Mouse (Mus musculus) limb, embryonic 15.5 days (tissue): ENCODE data around the gene Slc38a10. TPM values are rescaled to one million over a fixed set of nuclear protein-coding genes. Genes with fewer than 3 reads are reported as not detected.

Experiments
- ATAC-seq: fragments of 200-750 bp; cut with Nextera tagmentation; 2 replicates; pipeline ENCODE4 v1.8.0; 2017; ENCODE audit warnings: low read depth, moderate TSS enrichment; ENCODE audit not compliant: insufficient number of reproducible peaks, low FRiP score, low TSS enrichment
- H3K27ac ChIP-seq: fragments of 300-500 bp; sonication (generic); 2 replicates; pipeline ENCODE4 v1.5.1; 2015; ENCODE audit warnings: moderate library complexity, mild to moderate bottlenecking, inconsistent platforms
- H3K27me3 ChIP-seq: fragments of 300-500 bp; sonication (generic); 2 replicates; pipeline ENCODE4 v1.6.1; 2015; ENCODE audit warnings: inconsistent platforms
- H3K36me3 ChIP-seq: fragments of 300-500 bp; sonication (generic); 2 replicates; pipeline ENCODE4 v1.6.1; 2015; ENCODE audit warnings: inconsistent platforms
- H3K4me1 ChIP-seq: fragments of 300-500 bp; sonication (generic); 2 replicates; pipeline ENCODE4 v1.6.1; 2015; ENCODE audit warnings: inconsistent platforms
- H3K4me2 ChIP-seq: fragments of 300-500 bp; sonication (generic); 2 replicates; pipeline ENCODE4 v1.6.1; 2015; ENCODE audit warnings: mild to moderate bottlenecking, inconsistent platforms
- H3K4me3 ChIP-seq: fragments of 300-500 bp; sonication (generic); 2 replicates; pipeline ENCODE4 v1.5.1; 2015; ENCODE audit warnings: mild to moderate bottlenecking, inconsistent platforms
- H3K9ac ChIP-seq: fragments of 300-500 bp; sonication (generic); 2 replicates; pipeline ENCODE4 v1.6.1; 2015; ENCODE audit warnings: inconsistent platforms
- H3K9me3 ChIP-seq: fragments of 300-500 bp; sonication (generic); 2 replicates; pipeline ENCODE4 v1.6.1; 2016; ENCODE audit warnings: inconsistent platforms
- WGBS: fragments of 180-500 bp; shearing (Covaris S2); methylation state at CpG from one replicate; pipeline ENCODE4 v1.1.7; 2015; 5-methylcytosine and 5-hydroxymethylcytosine counted together
- polyA plus RNA-seq: library from polyadenylated mRNA; unstranded; fragments of >200 nt; fragmentation: Nextera tagmentation; extraction: Ambion mirVana; gene quantifications from 2 replicates; pipeline ENCODE4 v1.2.1, GENCODE M21; 2015

Slc38a10 gene
- polyA plus RNA-seq, 1 experiment from 2014 or later = 101 TPM

DNA sequence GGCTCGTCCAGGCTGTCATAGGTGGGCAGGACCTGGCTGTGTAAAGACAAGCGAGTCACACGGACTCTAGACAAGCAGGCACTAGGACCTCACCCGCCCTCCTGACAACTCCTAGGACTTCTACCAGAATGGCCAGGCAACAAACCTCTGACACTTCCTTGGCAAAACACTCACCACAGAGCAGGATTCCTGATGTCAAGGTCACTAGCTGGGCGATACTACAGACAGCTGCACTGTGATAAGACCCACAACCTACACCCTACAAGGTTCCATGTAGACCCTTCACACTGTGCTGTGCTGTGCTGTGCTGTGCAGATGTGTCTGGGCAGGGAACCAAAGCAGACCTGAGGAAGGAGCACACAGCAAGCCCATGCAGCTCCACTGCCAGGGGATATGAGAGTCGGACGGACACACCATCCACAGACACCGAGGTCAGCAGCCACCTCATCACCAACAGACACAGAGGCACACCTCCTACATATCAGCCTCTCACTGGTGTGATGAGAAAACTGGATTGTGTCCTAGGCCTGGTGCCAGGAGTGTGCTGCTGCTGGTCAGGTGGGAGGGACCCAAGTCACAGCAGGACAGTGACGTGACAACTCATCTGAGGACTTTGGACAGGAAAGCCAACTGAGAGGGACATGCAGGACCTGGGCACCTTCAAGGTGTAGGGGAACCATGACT is 16.2 kb downstream of the Slc38a10 start:
- H3K27me3 ChIP-seq = no peaks in the 10 kb centered on the region
- no peaks in the 10 kb centered on the region for H3K9me3 ChIP-seq
- WGBS = 90% methylated on average over 9 of the region's 9 CpGs
- H3K27ac ChIP-seq = no peak overlapping the region
- H3K4me3 ChIP-seq = no peak overlapping the region
- peaks cover 14% of the 10 kb centered on the region; the same call in 1 of the 2 replicates for H3K4me1 ChIP-seq
- no peak overlapping the region for H3K9ac ChIP-seq
- ATAC-seq = no peak
- H3K36me3 ChIP-seq = peaks cover 65% of the 10 kb centered on the region
- no peak overlapping the region for H3K4me2 ChIP-seq

GRCm38 (mm10) chr11:120134148-120134547 is 17.0 kb downstream of the Slc38a10 start:
- Histone ChIP-seq H3K9me3 (no peaks in the 10 kb centered on the region), H3K36me3 (peaks cover 71% of the 10 kb centered on the region), H3K4me3 (no peak overlapping the region), H3K27ac (no peak overlapping the region), H3K4me2 (no peak overlapping the region), H3K27me3 (no peaks in the 10 kb centered on the region), H3K9ac (no peak overlapping the region), H3K4me1 (peaks cover 14% of the 10 kb centered on the region; the same call in 1 of the 2 replicates)
- 94% methylated on average over 5 of the region's 5 CpGs for WGBS
- no peak for ATAC-seq

DNA sequence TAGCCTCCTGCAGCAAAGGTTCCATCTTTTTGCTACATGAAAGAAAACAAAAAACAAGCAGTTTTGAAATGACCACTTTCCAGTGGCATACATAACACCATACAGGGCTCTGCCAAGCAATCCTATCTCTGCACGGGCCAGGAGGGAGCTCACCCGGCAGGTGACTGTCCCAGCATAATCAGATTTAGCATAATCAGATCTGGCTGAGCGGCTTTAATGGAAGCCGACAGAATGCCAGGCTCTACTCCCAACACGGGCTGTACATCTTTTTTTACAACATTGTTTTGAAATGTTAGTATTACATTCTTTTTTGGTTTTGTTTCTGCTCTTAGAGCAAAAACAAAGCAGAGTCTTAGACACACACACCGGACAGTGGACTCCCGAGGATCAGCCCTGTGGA is 21.9 kb downstream of the Slc38a10 start:
- H3K9ac ChIP-seq = no peak overlapping the region
- no peak overlapping the region for H3K4me2 ChIP-seq
- ATAC-seq = no peak
- H3K9me3 ChIP-seq = no peaks in the 10 kb centered on the region
- 90% methylated on average over 7 of the region's 7 CpGs for WGBS
- H3K27me3 ChIP-seq = no peaks in the 10 kb centered on the region
- H3K27ac ChIP-seq = no peak overlapping the region
- no peaks in the 10 kb centered on the region for H3K4me1 ChIP-seq
- peaks cover 73% of the 10 kb centered on the region for H3K36me3 ChIP-seq
- no peak overlapping the region for H3K4me3 ChIP-seq

GRCm38 (mm10) chr11:120126845-120127244 is 24.3 kb downstream of the Slc38a10 start:
- Histone ChIP-seq H3K4me2 (no peak overlapping the region), H3K9me3 (no peaks in the 10 kb centered on the region), H3K4me3 (no peak overlapping the region), H3K4me1 (no peaks in the 10 kb centered on the region), H3K27me3 (no peaks in the 10 kb centered on the region), H3K9ac (no peak overlapping the region), H3K36me3 (peaks cover 71% of the 10 kb centered on the region), H3K27ac (no peak overlapping the region)
- 94% methylated on average over 2 of the region's 2 CpGs for WGBS
- no peak for ATAC-seq

DNA sequence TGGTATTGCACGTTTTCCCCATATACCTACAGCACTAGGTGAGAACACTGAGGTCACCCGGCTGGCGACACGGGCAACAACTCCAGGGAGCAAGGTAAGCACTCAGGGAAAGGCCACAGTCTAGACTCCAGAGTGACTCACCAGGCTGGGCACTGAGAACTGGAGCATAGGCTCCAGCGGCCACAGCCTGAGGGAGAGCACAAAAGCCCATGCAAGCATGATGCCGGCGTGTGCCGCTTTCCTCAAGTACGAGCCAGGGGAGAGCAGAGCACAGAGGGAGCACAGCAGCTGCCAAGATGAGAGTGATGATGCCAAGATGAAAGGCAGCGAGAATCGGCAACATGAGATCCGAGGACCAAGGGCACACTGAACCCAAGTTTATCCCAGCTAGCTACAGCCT is 29.0 kb downstream of the Slc38a10 start:
- no peak overlapping the region for H3K4me3 ChIP-seq
- peaks cover 13% of the 10 kb centered on the region; the same call in 1 of the 2 replicates for H3K4me1 ChIP-seq
- ATAC-seq = no peak
- H3K9ac ChIP-seq = no peak overlapping the region
- H3K4me2 ChIP-seq = no peak overlapping the region
- H3K27me3 ChIP-seq = no peaks in the 10 kb centered on the region
- WGBS = 79% methylated on average over 12 of the region's 12 CpGs
- H3K9me3 ChIP-seq = no peaks in the 10 kb centered on the region
- peaks cover 48% of the 10 kb centered on the region for H3K36me3 ChIP-seq
- no peak overlapping the region for H3K27ac ChIP-seq

GRCm38 (mm10) chr11:120120642-120121420 is 30.3 kb downstream of the Slc38a10 start:
- Histone ChIP-seq H3K9ac (no peak overlapping the region), H3K27me3 (no peaks in the 10 kb centered on the region), H3K4me2 (no peak overlapping the region), H3K4me1 (peaks cover 13% of the 10 kb centered on the region; the same call in 1 of the 2 replicates), H3K36me3 (peaks cover 56% of the 10 kb centered on the region), H3K9me3 (no peaks in the 10 kb centered on the region), H3K27ac (no peak overlapping the region), H3K4me3 (no peak overlapping the region)
- no peak for ATAC-seq
- 79% methylated on average over 17 of the region's 17 CpGs for WGBS

DNA sequence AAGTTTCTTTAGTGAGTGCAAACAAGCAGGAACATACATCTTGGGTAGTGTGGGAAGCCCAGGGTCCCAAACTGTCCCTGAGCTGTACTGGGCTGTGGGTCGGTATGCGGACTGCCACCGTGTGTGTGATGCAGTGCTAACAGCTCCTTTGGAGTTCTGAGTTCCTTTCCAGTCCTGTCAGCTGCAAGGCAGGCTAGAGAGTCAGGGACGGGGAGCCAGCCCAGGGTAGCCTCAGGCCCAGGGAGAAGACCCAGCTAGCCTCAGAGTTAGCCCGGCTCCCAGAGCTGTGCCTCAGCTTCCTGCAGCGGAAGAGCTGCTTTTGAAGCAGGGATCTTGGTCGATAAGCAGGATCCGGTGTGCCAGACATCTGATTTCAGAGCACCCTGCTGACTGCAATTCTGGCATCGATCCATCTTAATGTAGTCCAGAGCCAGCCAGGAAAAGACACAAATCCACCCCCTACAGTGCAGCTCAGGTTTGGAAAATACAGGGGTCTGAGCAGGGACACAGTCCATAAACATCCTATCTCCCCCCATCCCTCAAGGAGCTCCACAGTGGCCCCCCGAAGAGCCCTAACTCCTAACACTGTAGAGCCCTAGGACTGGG is 31.1 kb downstream of the Slc38a10 start:
- Histone ChIP-seq H3K27me3 (no peaks in the 10 kb centered on the region), H3K4me3 (no peak overlapping the region), H3K4me2 (no peak overlapping the region), H3K36me3 (peaks cover 63% of the 10 kb centered on the region), H3K27ac (no peak overlapping the region), H3K9ac (no peak overlapping the region), H3K4me1 (peaks cover 16% of the 10 kb centered on the region), H3K9me3 (no peaks in the 10 kb centered on the region)
- no peak for ATAC-seq
- 58% methylated on average over 10 of the region's 10 CpGs for WGBS

- H3K27me3 ChIP-seq = no peaks in the 10 kb centered on the region
- H3K27ac ChIP-seq = no peak overlapping the region
- no peaks in the 10 kb centered on the region for H3K9me3 ChIP-seq
- no peak for ATAC-seq
- peaks cover 22% of the 10 kb centered on the region for H3K4me1 ChIP-seq
- no peak overlapping the region for H3K4me2 ChIP-seq
- 92% methylated on average over 7 of the region's 7 CpGs for WGBS
- H3K9ac ChIP-seq = no peak overlapping the region
- H3K4me3 ChIP-seq = no peak overlapping the region
- peaks cover 68% of the 10 kb centered on the region for H3K36me3 ChIP-seq
Observed at GRCm38 (mm10) chr11:120119108-120119507, 32.0 kb downstream of the Slc38a10 start.

- H3K36me3 ChIP-seq = peaks cover 58% of the 10 kb centered on the region
- no peak overlapping the region for H3K9ac ChIP-seq
- H3K9me3 ChIP-seq = no peaks in the 10 kb centered on the region
- H3K4me2 ChIP-seq = no peak overlapping the region
- 89% methylated on average over 2 of the region's 2 CpGs for WGBS
- no peak for ATAC-seq
- H3K27ac ChIP-seq = no peak overlapping the region
- peaks cover 22% of the 10 kb centered on the region for H3K4me1 ChIP-seq
- no peak overlapping the region for H3K4me3 ChIP-seq
- H3K27me3 ChIP-seq = no peaks in the 10 kb centered on the region
Observed at GRCm38 (mm10) chr11:120117626-120118025, 33.5 kb downstream of the Slc38a10 start.

GRCm38 (mm10) chr11:120114488-120115215 is 36.5 kb downstream of the Slc38a10 start:
- Histone ChIP-seq H3K9me3 (no peaks in the 10 kb centered on the region), H3K9ac (no peak overlapping the region), H3K4me2 (no peak overlapping the region), H3K36me3 (peaks cover 64% of the 10 kb centered on the region), H3K27ac (no peak overlapping the region), H3K27me3 (no peaks in the 10 kb centered on the region), H3K4me1 (peaks cover 18% of the 10 kb centered on the region), H3K4me3 (no peak overlapping the region)
- no peak for ATAC-seq
- WGBS = 60% methylated on average over 21 of the region's 21 CpGs

DNA sequence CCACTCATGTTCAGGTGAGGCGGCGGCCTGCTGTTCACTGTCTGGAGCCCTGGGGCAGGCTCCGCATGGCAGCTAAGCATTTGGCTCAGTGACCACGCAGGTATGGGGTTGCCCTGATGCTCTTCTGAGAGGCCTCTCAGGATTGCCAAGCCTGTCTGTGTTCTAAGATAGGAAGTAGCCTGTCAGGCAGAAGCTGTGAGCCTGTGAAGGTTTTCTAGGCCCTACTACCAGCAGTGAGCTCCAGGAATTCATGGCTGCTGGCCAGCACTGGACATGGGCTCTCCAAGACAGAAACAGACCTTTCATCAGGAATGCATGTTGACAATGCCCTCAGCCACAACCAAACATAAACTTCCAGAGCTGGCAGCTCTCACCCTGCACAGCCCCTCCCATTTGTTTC is 39.0 kb downstream of the Slc38a10 start:
- Histone ChIP-seq H3K4me3 (no peak overlapping the region), H3K27ac (no peak overlapping the region), H3K9ac (0 out of 2 replicates have a peak overlapping the region, but pooled peaks have one; percentile 4), H3K4me2 (no peak overlapping the region), H3K36me3 (peaks cover 61% of the 10 kb centered on the region), H3K27me3 (no peaks in the 10 kb centered on the region), H3K4me1 (peaks cover 24% of the 10 kb centered on the region), H3K9me3 (no peaks in the 10 kb centered on the region)
- WGBS = 85% methylated on average over 4 of the region's 4 CpGs
- ATAC-seq = no peak
